Mouse (Mus musculus) ES-Bruce4 (cell line): ENCODE measurements around the gene Narf. TPM values are rescaled to one million over a fixed set of nuclear protein-coding genes. Genes with fewer than 3 reads are reported as not detected.

Experiments used
- H3K27ac ChIP-seq: 2 replicates; pipeline ENCODE4 v1.5.1; 2012; ENCODE audit warnings: low read length, inconsistent platforms; ENCODE audit not compliant: insufficient read depth
- H3K27me3 ChIP-seq: 2 replicates; pipeline ENCODE4 v1.6.1; 2012; ENCODE audit warnings: mild to moderate bottlenecking, low read length, inconsistent platforms; ENCODE audit not compliant: control insufficient read depth, poor library complexity, insufficient read depth, severe bottlenecking
- H3K36me3 ChIP-seq: 2 replicates; pipeline ENCODE4 v1.6.1; 2012; ENCODE audit warnings: inconsistent platforms, mild to moderate bottlenecking, low read length, moderate library complexity; ENCODE audit not compliant: control insufficient read depth, poor library complexity, insufficient read depth, severe bottlenecking
- H3K4me1 ChIP-seq: one replicate; pipeline ENCODE4 v1.8.1; 2011; ENCODE audit warnings: low read length; ENCODE audit not compliant: control insufficient read depth, insufficient read depth
- H3K4me3 ChIP-seq: 2 replicates; pipeline ENCODE4 v1.5.1; 2011; ENCODE audit warnings: low read depth, mild to moderate bottlenecking, low read length
- H3K9ac ChIP-seq: 2 replicates; pipeline ENCODE4 v1.6.1; 2012; ENCODE audit warnings: low read depth, mild to moderate bottlenecking, inconsistent platforms; ENCODE audit not compliant: poor library complexity, severe bottlenecking
- H3K9me3 ChIP-seq: replicated peaks from 2 replicates; pipeline ENCODE4 v1.6.1; 2012; ENCODE audit warnings: mild to moderate bottlenecking, low read length, inconsistent platforms; ENCODE audit not compliant: control insufficient read depth, poor library complexity, insufficient read depth, severe bottlenecking
- CTCF ChIP-seq: IDR thresholded peaks from one replicate; pipeline ENCODE4 v1.8.1; 2011; ENCODE audit warnings: low read depth, low read length
- EP300 ChIP-seq: IDR thresholded peaks from 2 replicates; pipeline ENCODE4 v1.6.1; 2011; ENCODE audit warnings: low read depth, low read length; ENCODE audit not compliant: insufficient read depth
- POLR2A ChIP-seq: IDR thresholded peaks from one replicate; pipeline ENCODE4 v1.8.1; 2011; ENCODE audit warnings: low read length; ENCODE audit not compliant: insufficient read depth
- polyA plus RNA-seq: library from polyadenylated mRNA; stranded (reverse); fragments of >200 nt; gene quantifications from 2 replicates; pipeline ENCODE4 v1.2.4, GENCODE M21; 2011; ENCODE audit warnings: low read depth; ENCODE audit not compliant: missing spikeins, insufficient read depth, insufficient read length

Gene Narf
- polyA plus RNA-seq, 1 experiment, result 20.3 TPM

- TF ChIP-seq POLR2A, result no peak
- no peak for TF ChIP-seq CTCF
- no peak for TF ChIP-seq EP300
- H3K36me3 ChIP-seq, result no peaks in the 10 kb centered on the region
- no peak overlapping the region for H3K27ac ChIP-seq
- no peaks in the 10 kb centered on the region for H3K4me1 ChIP-seq
- H3K9ac ChIP-seq, result no peak overlapping the region
- no peaks in the 10 kb centered on the region for H3K9me3 ChIP-seq
- H3K4me3 ChIP-seq, result no peak overlapping the region
- H3K27me3 ChIP-seq, result no peaks in the 10 kb centered on the region
These were observed 36.3 kb upstream of the Narf start for GRCm38 (mm10) chr11:121200781-121201180.

- no peak overlapping the region for H3K27ac ChIP-seq
- no peaks in the 10 kb centered on the region for H3K36me3 ChIP-seq
- no peaks in the 10 kb centered on the region for H3K4me1 ChIP-seq
- H3K9me3 ChIP-seq, result no peaks in the 10 kb centered on the region
- no peak for TF ChIP-seq EP300
- no peak for TF ChIP-seq POLR2A
- peak; percentile 57 for TF ChIP-seq CTCF
- no peak overlapping the region for H3K9ac ChIP-seq
- no peaks in the 10 kb centered on the region for H3K27me3 ChIP-seq
- no peak overlapping the region for H3K4me3 ChIP-seq
These were observed 35.4 kb upstream of the Narf start for GRCm38 (mm10) chr11:121201436-121202198.

- no peak overlapping the region for H3K27ac ChIP-seq
- peak overlapping the region; percentile 22 for H3K4me3 ChIP-seq
- no peaks in the 10 kb centered on the region for H3K27me3 ChIP-seq
- TF ChIP-seq POLR2A, result no peak
- TF ChIP-seq EP300, result no peak
- no peak for TF ChIP-seq CTCF
- no peak overlapping the region for H3K9ac ChIP-seq
- H3K36me3 ChIP-seq, result no peaks in the 10 kb centered on the region
- no peaks in the 10 kb centered on the region for H3K4me1 ChIP-seq
- H3K9me3 ChIP-seq, result no peaks in the 10 kb centered on the region
These were observed 33.2 kb upstream of the Narf start for GRCm38 (mm10) chr11:121203859-121204160.

- Histone ChIP-seq H3K4me1 (no peaks in the 10 kb centered on the region), H3K36me3 (no peaks in the 10 kb centered on the region), H3K27ac (no peak within 1 kb of the TSS), H3K9me3 (no peaks in the 10 kb centered on the region), H3K27me3 (no peaks in the 10 kb centered on the region), H3K9ac (peak within 1 kb of the TSS; percentile 59), H3K4me3 (peak within 1 kb of the TSS; percentile 94)
- peak; percentile 33; the same call in 1 of the 2 replicates for TF ChIP-seq EP300
- peak; percentile 47 for TF ChIP-seq POLR2A
- TF ChIP-seq CTCF, result no peak
These were observed 32.7 kb upstream of the Narf start, which contains the start of the genes Hexdc and Ogfod3 for GRCm38 (mm10) chr11:121204161-121205006. Hexdc (plus strand) TSS chr11:121204433. Ogfod3 (minus strand) TSS chr11:121204711.

- Histone ChIP-seq H3K4me1 (no peaks in the 10 kb centered on the region), H3K4me3 (no peak overlapping the region), H3K36me3 (no peaks in the 10 kb centered on the region), H3K9ac (no peak overlapping the region), H3K9me3 (no peaks in the 10 kb centered on the region), H3K27ac (no peak overlapping the region), H3K27me3 (no peaks in the 10 kb centered on the region)
- TF ChIP-seq EP300 (no peak), CTCF (no peak), POLR2A (no peak)
These were observed 20.2 kb upstream of the Narf start for GRCm38 (mm10) chr11:121216831-121217230.
